Mouse (Mus musculus) spleen, postnatal 0 days (tissue): Measurements from ENCODE around the gene Bcl2l12. TPM values are rescaled to one million over a fixed set of nuclear protein-coding genes. Genes with fewer than 3 reads are reported as not detected.

Source experiments
- polyA plus RNA-seq: library from polyadenylated mRNA; unstranded; fragments of >200 nt; fragmentation: Nextera tagmentation; extraction: Ambion mirVana; gene quantifications from 2 replicates; pipeline ENCODE4 v1.2.1, GENCODE M21; 2015

The Bcl2l12 gene
- 28.5 and 32.0 TPM in 2 replicates for polyA plus RNA-seq

DNA sequence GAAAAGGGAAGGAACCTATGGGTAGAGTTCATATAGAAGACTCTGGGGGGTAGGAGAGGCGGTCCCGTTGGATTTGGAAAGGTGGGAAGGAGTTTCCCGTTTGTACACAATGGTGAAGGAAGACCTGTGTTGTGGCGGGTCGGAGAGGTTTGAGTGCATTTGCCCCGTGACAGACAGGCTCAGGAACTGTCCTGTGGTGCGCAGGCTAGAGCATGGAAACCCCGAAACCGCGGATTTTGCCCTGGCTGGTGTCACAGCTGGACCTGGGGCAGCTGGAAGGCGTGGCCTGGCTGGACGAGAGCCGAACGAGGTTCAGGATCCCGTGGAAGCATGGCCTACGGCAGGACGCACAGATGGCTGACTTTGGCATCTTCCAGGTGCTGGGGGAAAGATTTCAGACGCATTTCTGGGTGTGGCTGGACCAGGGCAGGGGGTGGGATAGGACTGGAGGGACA is at the start of gene Bcl2l12:
Gene Bcl2l12 (minus strand): TSS at position 212 of the 455 bp plus-strand sequence.

GRCm38 (mm10) chr7:45017242-45018061 is 18.9 kb upstream of the Bcl2l12 start, which contains the start of gene Rras:
TSS of gene Rras (plus strand) at chr7:45017961.

GRCm38 (mm10) chr7:45015957-45016612 is 17.6 kb upstream of the Bcl2l12 start, which contains the start of gene Scaf1:
TSS of gene Scaf1 (minus strand) at chr7:45016363.

DNA sequence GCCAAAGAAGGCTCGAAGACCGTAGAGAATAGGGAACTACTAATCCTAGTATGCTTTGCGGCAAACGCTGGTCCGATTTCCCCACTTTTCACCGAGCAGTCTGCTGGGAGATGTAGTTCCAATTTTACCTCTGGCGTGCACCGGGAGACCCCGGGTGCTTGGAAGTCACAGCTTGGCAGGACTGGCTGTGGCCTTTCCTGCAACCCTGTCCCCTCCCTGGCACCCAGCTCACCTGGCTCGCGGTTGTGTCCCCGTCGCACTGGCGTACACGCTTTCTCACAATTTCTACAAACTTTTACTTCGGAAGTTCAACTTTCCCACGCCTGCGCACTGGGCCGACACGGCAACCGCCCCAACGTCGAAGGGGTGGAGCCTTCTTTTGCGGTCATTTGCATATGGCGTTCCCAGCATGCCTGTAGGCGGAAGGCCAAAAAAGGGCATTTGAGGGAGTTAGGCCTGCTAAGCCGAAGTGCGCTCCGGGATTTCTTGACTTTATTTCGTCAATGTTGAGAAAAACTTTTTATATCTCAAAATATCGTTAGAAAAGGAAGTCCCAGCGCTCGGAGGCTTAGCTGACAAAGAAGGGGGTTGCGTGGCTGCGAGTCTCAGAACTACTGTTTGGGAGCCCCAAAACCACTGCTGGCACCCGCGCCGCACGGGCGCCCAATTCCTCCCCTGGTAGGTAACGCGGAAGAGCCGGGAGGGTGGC is 1.1 kb downstream of the Bcl2l12 start, which contains the start of gene Irf3:
Gene Irf3 (plus strand): TSS at position 418 of the 709 bp plus-strand sequence.

DNA sequence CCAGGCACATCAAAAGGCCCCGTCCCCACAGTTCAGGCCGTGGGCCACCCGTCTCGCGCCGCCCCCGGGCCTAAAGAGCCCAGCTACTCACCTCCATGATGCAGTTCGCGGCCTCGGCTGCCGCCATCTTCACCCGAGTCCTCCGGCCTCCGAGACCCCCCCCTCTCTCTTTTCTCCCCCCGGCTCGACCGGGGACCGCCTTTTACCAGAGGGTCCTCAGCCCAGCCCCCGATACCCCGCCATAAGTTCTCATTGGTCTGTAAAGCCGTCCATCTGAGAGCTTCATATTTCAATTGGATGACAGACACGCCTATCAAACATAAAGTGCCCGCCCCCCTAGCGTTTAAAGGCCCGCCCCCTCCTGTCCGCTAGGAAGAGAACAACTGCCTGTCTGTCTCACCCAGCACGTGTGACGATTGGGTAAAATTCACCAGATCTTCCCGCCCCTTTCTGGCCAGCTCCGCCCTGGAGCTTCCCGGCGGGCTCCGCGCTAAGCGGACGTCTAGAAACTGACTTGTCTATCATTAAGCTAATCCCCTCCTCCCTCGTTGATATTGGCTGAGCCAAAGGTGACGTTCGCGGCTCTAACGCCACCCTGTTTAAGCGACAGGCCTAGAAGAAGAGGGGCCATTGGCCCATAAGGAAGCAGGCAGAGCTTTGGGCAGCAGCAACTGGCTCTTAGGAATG is 12.2 kb downstream of the Bcl2l12 start, which contains the start of gene Prmt1:
Gene Prmt1 (minus strand): TSS at position 377 of the 687 bp plus-strand sequence.

GRCm38 (mm10) chr7:44974383-44975116 is 24.0 kb downstream of the Bcl2l12 start, which contains the start of gene Cpt1c:
TSS of gene Cpt1c (minus strand) at chr7:44974851.

DNA sequence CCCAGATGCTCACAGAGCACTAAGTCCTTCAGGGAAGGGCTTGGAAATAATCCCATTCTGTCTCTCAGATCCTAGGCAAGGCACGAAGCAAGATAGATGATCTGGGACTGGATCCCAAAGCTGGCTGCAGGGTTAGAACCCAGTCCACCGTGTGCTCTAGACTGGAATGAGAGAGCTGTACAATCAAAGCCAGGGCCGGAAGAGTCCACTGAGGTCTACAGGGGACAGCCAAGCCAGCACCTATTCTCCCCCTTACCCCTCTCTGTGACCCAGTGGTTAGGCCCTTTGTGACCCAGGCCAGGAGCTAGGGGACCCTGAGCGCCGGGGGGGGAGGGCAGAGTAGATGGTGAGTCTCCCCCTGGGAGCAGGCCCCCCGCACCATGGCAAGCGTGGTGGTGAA is 55.6 kb downstream of the Bcl2l12 start, which contains the start of gene Tsks:
Gene Tsks (plus strand): TSS at position 301 of the 400 bp plus-strand sequence.

Other genes with a start within 250 kb of the Bcl2l12 start
- 0.34 and 0.58 TPM in 2 replicates for gene Zfp473, start 247.7 kb downstream of the Bcl2l12 start, polyA plus RNA-seq
- gene Nup62, start 182.6 kb downstream of the Bcl2l12 start, polyA plus RNA-seq = 54.6 and 55.9 TPM in 2 replicates
- gene Il4i1, start 182.3 kb downstream of the Bcl2l12 start, polyA plus RNA-seq = 2.1 and 2.3 TPM in 2 replicates
- 2.1 and 2.6 TPM in 2 replicates for gene Atf5, start 182.1 kb downstream of the Bcl2l12 start, polyA plus RNA-seq
- gene Akt1s1, start 149.7 kb downstream of the Bcl2l12 start, polyA plus RNA-seq = 30.3 and 34.1 TPM in 2 replicates
- 34.9 and 39.2 TPM in 2 replicates for gene Tbc1d17, start 149.6 kb downstream of the Bcl2l12 start, polyA plus RNA-seq
- gene Pnkp, start 141.6 kb downstream of the Bcl2l12 start, polyA plus RNA-seq = 44.6 and 51.7 TPM in 2 replicates
- gene Ptov1, start 128.9 kb downstream of the Bcl2l12 start, polyA plus RNA-seq = 75.8 and 108 TPM in 2 replicates
- gene Med25, start 106.0 kb downstream of the Bcl2l12 start, polyA plus RNA-seq = 39.9 and 44.7 TPM in 2 replicates
- 6.4 and 7.7 TPM in 2 replicates for gene Fuz, start 102.6 kb downstream of the Bcl2l12 start, polyA plus RNA-seq
- 54.9 and 61.8 TPM in 2 replicates for gene Ap2a1, start 69.2 kb downstream of the Bcl2l12 start, polyA plus RNA-seq
- gene Tsks, start 55.5 kb downstream of the Bcl2l12 start, polyA plus RNA-seq = 0.17 TPM in 1 of 2 replicates, not detected in the other
- gene Cpt1c, start 23.9 kb downstream of the Bcl2l12 start, polyA plus RNA-seq = 3.7 and 4.5 TPM in 2 replicates
- gene Prmt1, start 12.1 kb downstream of the Bcl2l12 start, polyA plus RNA-seq = 215 and 217 TPM in 2 replicates
- gene Irf3, start 1.1 kb downstream of the Bcl2l12 start, polyA plus RNA-seq = 54.1 and 62.3 TPM in 2 replicates
- 15.0 and 17.0 TPM in 2 replicates for gene Scaf1, start 17.7 kb upstream of the Bcl2l12 start, polyA plus RNA-seq
- gene Rras, start 19.2 kb upstream of the Bcl2l12 start, polyA plus RNA-seq = 25.6 and 26.0 TPM in 2 replicates
- 3.9 and 5.0 TPM in 2 replicates for gene Prr12, start 54.2 kb upstream of the Bcl2l12 start, polyA plus RNA-seq
- gene Nosip, start 63.7 kb upstream of the Bcl2l12 start, polyA plus RNA-seq = 37.2 and 45.0 TPM in 2 replicates
- gene Prrg2, start 64.0 kb upstream of the Bcl2l12 start, polyA plus RNA-seq = 10.0 and 12.4 TPM in 2 replicates
- 80.3 and 93.9 TPM in 2 replicates for gene Rcn3, start 93.5 kb upstream of the Bcl2l12 start, polyA plus RNA-seq
- gene Fcgrt, start 105.1 kb upstream of the Bcl2l12 start, polyA plus RNA-seq = 59.4 and 86.0 TPM in 2 replicates
- 1,257 and 1,307 TPM in 2 replicates for gene Rps11, start 125.7 kb upstream of the Bcl2l12 start, polyA plus RNA-seq
- 1,601 and 1,631 TPM in 2 replicates for gene Rpl13a, start 130.0 kb upstream of the Bcl2l12 start, polyA plus RNA-seq
- gene Gm45713, start 137.5 kb upstream of the Bcl2l12 start, polyA plus RNA-seq = 0.35 and 0.44 TPM in 2 replicates
- gene Flt3l, start 137.7 kb upstream of the Bcl2l12 start, polyA plus RNA-seq = 7.2 and 9.3 TPM in 2 replicates
- gene Pih1d1, start 155.6 kb upstream of the Bcl2l12 start, polyA plus RNA-seq = 45.1 and 48.9 TPM in 2 replicates
- 29.7 and 31.2 TPM in 2 replicates for gene Aldh16a1, start 155.9 kb upstream of the Bcl2l12 start, polyA plus RNA-seq
- gene Slc17a7, start 165.2 kb upstream of the Bcl2l12 start, polyA plus RNA-seq = not detected in 2 replicates
- not detected in 2 replicates for gene Gfy, start 180.9 kb upstream of the Bcl2l12 start, polyA plus RNA-seq
- not detected in 2 replicates for gene Pth2, start 182.3 kb upstream of the Bcl2l12 start, polyA plus RNA-seq
- 0.12 and 0.29 TPM in 2 replicates for gene Ccdc155, start 206.2 kb upstream of the Bcl2l12 start, polyA plus RNA-seq
- 7.5 and 8.4 TPM in 2 replicates for gene Dkkl1, start 213.4 kb upstream of the Bcl2l12 start, polyA plus RNA-seq
- gene Tead2, start 217.0 kb upstream of the Bcl2l12 start, polyA plus RNA-seq = 14.5 and 20.8 TPM in 2 replicates
- gene Cd37, start 240.4 kb upstream of the Bcl2l12 start, polyA plus RNA-seq = 71.1 and 87.7 TPM in 2 replicates
- 0.10 TPM in 1 of 2 replicates, not detected in the other for gene Slc6a16, start 242.4 kb upstream of the Bcl2l12 start, polyA plus RNA-seq